Mouse (Mus musculus): ENCODE measurements around the gene Xcr1. TPM values are rescaled to one million over a fixed set of nuclear protein-coding genes. Genes with fewer than 3 reads are reported as not detected.

Gene Xcr1
- under 1 TPM; 0.24 to 0.82 TPM for total RNA-seq (2023)

DNA sequence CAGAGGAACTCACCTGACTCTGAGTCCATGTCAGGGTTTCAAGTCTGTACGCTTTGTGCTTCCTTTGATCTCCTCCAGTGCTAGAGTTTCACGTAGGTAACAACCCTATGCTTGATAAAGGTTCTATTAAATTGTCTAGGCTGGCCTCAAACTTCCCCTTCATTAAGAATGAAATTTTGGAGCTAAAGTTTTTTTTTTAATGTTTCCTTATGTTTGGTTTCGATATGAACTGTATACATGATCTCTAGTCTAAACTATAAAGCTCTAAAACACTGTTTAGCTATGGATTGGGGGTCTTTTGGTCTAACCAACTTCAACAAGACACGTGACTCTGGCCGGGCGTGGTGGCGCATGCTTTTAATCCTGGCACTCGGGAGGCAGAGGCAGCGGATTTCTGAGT, at the start of gene Xcr1:
Xcr1 (minus strand) TSS at position 101 of the 400 bp plus-strand sequence.

DNA sequence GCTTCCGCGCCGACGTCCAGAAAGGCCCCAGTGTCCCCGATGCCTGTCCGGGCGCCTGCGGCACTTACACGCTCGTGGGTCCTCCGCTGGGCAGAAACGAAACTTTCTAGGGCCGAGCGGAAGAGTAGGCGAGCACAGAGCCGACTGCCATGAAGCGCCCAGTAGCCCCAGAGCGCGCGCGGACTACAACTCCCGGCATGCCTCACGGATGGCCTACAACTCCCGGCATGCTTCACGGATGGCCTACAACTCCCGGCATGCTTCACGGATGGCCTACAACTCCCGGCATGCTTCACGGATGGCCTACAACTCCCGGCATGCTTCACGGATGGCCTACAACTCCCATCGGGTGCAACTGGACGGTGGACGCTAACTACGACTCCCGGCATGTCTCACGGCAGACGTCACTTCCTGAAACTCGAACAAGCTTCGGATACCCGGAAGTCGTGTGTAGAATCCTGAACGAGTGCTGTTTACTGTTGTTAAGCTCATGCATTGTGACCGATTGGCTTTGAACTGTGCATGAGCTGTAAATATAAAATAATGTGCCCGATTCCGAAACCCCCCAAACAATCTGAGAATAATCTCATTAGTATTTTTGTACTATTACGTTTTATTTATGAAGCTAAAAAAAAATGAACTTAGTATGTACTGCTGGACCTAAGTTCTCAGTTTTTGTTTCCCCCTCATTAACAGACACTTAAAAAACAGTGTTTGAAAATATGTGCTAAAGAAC, 9.9 kb downstream of the Xcr1 start, which contains the start of gene Fyco1:
Fyco1 (minus strand) TSS at position 187 of the 736 bp plus-strand sequence.

DNA sequence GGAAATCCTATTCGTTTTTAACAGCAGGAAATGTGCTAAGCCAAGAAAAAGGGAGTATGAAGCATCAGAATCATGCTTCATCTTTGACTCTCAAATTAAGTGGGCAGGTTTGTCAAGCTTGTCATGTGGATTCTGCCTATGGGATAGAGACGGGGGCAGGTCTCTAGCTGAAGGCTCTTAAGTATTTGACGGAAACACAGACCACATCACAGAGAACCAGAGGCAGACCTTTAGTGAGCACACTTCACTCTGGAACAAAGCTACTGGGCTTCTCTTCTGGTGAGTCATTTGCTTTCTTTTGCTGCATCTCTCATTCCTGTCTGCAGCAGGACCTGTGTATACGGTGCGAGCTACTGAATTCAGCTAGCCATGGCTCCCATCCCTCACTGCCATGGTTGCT, 55.6 kb downstream of the Xcr1 start, which contains the start of gene Cxcr6:
Cxcr6 (plus strand) TSS at position 209 of the 400 bp plus-strand sequence.

Other genes with a start within 250 kb of the Xcr1 start
- gene Slc6a20b, start 229.5 kb downstream of the Xcr1 start, total RNA-seq (2023), result not detected
- 1 to 10 TPM in 1 of 2 experiments, under 1 TPM in 1; 0.50 to 1.5 TPM for gene Ccr9, start 183.6 kb downstream of the Xcr1 start, total RNA-seq (2023)
- gene Slc6a20a, start 183.1 kb downstream of the Xcr1 start, total RNA-seq (2023), result under 1 TPM in 1 of 2 experiments, not detected in 1; 0.26 TPM
- gene Lztfl1, start 144.3 kb downstream of the Xcr1 start, total RNA-seq (2023), result 10 to 100 TPM; 53.9 to 54.8 TPM
- gene Cxcr6, start 55.6 kb downstream of the Xcr1 start, total RNA-seq (2023), result 1 to 10 TPM in 1 of 2 experiments, under 1 TPM in 1; 0.76 to 1.0 TPM
- 10 to 100 TPM; 39.5 to 39.9 TPM for gene Fyco1, start 10.1 kb downstream of the Xcr1 start, total RNA-seq (2023)
- 10 to 100 TPM in 1 of 2 experiments, 1 to 10 TPM in 1; 7.7 to 14.9 TPM for gene Ccr1, start 106.7 kb upstream of the Xcr1 start, total RNA-seq (2023)
- 1 to 10 TPM in 1 of 2 experiments, under 1 TPM in 1; 0.76 to 1.5 TPM for gene Ccr1l1, start 116.4 kb upstream of the Xcr1 start, total RNA-seq (2023)
- gene Ccr3, start 159.9 kb upstream of the Xcr1 start, total RNA-seq (2023), result 10 to 100 TPM; 48.5 to 49.2 TPM
- gene Ccr2, start 239.9 kb upstream of the Xcr1 start, total RNA-seq (2023), result 100 to 1,000 TPM; 370 to 472 TPM